Mouse (Mus musculus): ENCODE results near the gene Trim66. TPM values are rescaled to one million over a fixed set of nuclear protein-coding genes. Genes with fewer than 3 reads are reported as not detected.

Trim66 gene
- 0.04 TPM in 1 of 2 replicates, not detected in the other for polyA plus RNA-seq (2012; ENCODE audit: low replicate concordance)

GRCm38 (mm10) chr7:109508034-109508433 lies at the start of gene Trim66:
Gene Trim66 (minus strand): TSS chr7:109508134.

GRCm38 (mm10) chr7:109518838-109519696 lies 11.1 kb upstream of the Trim66 start, which contains the start of gene Rpl27a:
Gene Rpl27a (plus strand): TSS chr7:109519147.

GRCm38 (mm10) chr7:109438781-109439591 lies 68.9 kb downstream of the Trim66 start, which contains the start of gene Stk33:
Gene Stk33 (minus strand): TSS chr7:109439081.

Other genes with a start within 250 kb of the Trim66 start
- gene Stk33, start 69.1 kb downstream of the Trim66 start, polyA plus RNA-seq (2012; ENCODE audit: low replicate concordance) = not detected in 2 replicates
- gene Rpl27a, start 11.0 kb upstream of the Trim66 start, polyA plus RNA-seq (2012; ENCODE audit: low replicate concordance) = 5,932 and 8,045 TPM in 2 replicates
- gene St5, start 195.5 kb upstream of the Trim66 start, polyA plus RNA-seq (2012; ENCODE audit: low replicate concordance) = 3.4 and 4.4 TPM in 2 replicates
- 12.9 and 13.9 TPM in 2 replicates for gene Akip1, start 195.6 kb upstream of the Trim66 start, polyA plus RNA-seq (2012; ENCODE audit: low replicate concordance)
- gene BC051019, start 215.7 kb upstream of the Trim66 start, polyA plus RNA-seq (2012; ENCODE audit: low replicate concordance) = not detected in 2 replicates
- 0.37 TPM in 1 of 2 replicates, not detected in the other for gene Ascl3, start 223.6 kb upstream of the Trim66 start, polyA plus RNA-seq (2012; ENCODE audit: low replicate concordance)
- gene Tmem9b, start 244.7 kb upstream of the Trim66 start, polyA plus RNA-seq (2012; ENCODE audit: low replicate concordance) = 3.1 and 11.7 TPM in 2 replicates

Data from hematopoietic multipotent progenitor cell, adult 10-12 weeks (in vitro differentiated cells).